Mouse (Mus musculus) kidney, embryonic 14.5 days (tissue): ENCODE measurements around the gene Tmem132c. TPM values are rescaled to one million over a fixed set of nuclear protein-coding genes. Genes with fewer than 3 reads are reported as not detected.

Experiments
- ATAC-seq: fragments of 200-750 bp; cut with Nextera tagmentation; 2 replicates; pipeline ENCODE4 v1.8.0; 2017; ENCODE audit warnings: moderate number of reproducible peaks, mild to moderate bottlenecking, moderate TSS enrichment, moderate library complexity; ENCODE audit not compliant: low FRiP score, low TSS enrichment
- H3K27ac ChIP-seq: fragments of 300-500 bp; sonication (generic); 2 replicates; pipeline ENCODE4 v1.5.1; 2014; ENCODE audit warnings: low read depth, mild to moderate bottlenecking, low read length, moderate library complexity, mixed read lengths
- H3K27me3 ChIP-seq: fragments of 300-500 bp; sonication (generic); 2 replicates; pipeline ENCODE4 v1.6.1; 2014; ENCODE audit warnings: mild to moderate bottlenecking, low read length; ENCODE audit not compliant: control insufficient read depth, insufficient read depth
- H3K36me3 ChIP-seq: fragments of 300-500 bp; sonication (generic); 2 replicates; pipeline ENCODE4 v1.6.1; 2014; ENCODE audit warnings: low read length, mixed read lengths; ENCODE audit not compliant: control insufficient read depth, insufficient read depth
- H3K4me1 ChIP-seq: fragments of 300-500 bp; sonication (generic); 2 replicates; pipeline ENCODE4 v1.6.1; 2014; ENCODE audit warnings: low read length, mixed read lengths; ENCODE audit not compliant: control insufficient read depth, insufficient read depth
- H3K4me2 ChIP-seq: fragments of 300-500 bp; sonication (generic); replicated peaks from 2 replicates; pipeline ENCODE4 v1.6.1; 2014; ENCODE audit warnings: low read depth, mild to moderate bottlenecking, low read length
- H3K4me3 ChIP-seq: fragments of 300-500 bp; sonication (generic); 2 replicates; pipeline ENCODE4 v1.5.1; 2014; ENCODE audit warnings: mild to moderate bottlenecking, low read length
- H3K9ac ChIP-seq: fragments of 300-500 bp; sonication (generic); 2 replicates; pipeline ENCODE4 v1.6.1; 2014; ENCODE audit warnings: low read depth, mild to moderate bottlenecking, low read length, moderate library complexity
- H3K9me3 ChIP-seq: fragments of 300-500 bp; sonication (generic); 2 replicates; pipeline ENCODE4 v1.6.1; 2016; ENCODE audit warnings: low read length; ENCODE audit not compliant: control insufficient read depth
- WGBS: fragments of 180-500 bp; shearing (Covaris S2); extraction: QIAGEN DNeasy Blood & Tissue Kit; methylation state at CpG from one replicate; pipeline ENCODE4 v1.1.7; 2014; 5-methylcytosine and 5-hydroxymethylcytosine counted together
- polyA plus RNA-seq: library from polyadenylated mRNA; unstranded; fragments of >200 nt; fragmentation: Nextera tagmentation; extraction: Ambion mirVana; gene quantifications from 2 replicates; pipeline ENCODE4 v1.2.1, GENCODE M21; 2014

The Tmem132c gene
- 0.71 and 0.77 TPM in 2 replicates for polyA plus RNA-seq

- H3K27me3 ChIP-seq, result peaks cover 54% of the 10 kb centered on the region
- H3K27ac ChIP-seq, result no peak within 1 kb of the TSS
These were observed at the start of gene Tmem132c for GRCm38 (mm10) chr5:127241136-127241924. Tmem132c (plus strand) TSS chr5:127241808.

GRCm38 (mm10) chr5:127191881-127192280, 49.7 kb upstream of the Tmem132c start:
- Histone ChIP-seq H3K27me3 (no peaks in the 10 kb centered on the region), H3K27ac (no peak overlapping the region), H3K36me3 (no peaks in the 10 kb centered on the region), H3K4me2 (no peak overlapping the region), H3K4me1 (no peaks in the 10 kb centered on the region), H3K4me3 (no peak overlapping the region), H3K9ac (no peak overlapping the region), H3K9me3 (peaks cover 5% of the 10 kb centered on the region; the same call in 1 of the 2 replicates)
- ATAC-seq, result no peak
- 21% methylated on average over 5 of the region's 5 CpGs for WGBS

More at GRCm38 (mm10) chr5:127241136-127241924, at the start of gene Tmem132c:
- Histone ChIP-seq H3K36me3 (no peaks in the 10 kb centered on the region), H3K9ac (peak within 1 kb of the TSS; percentile 37; the same call in 1 of the 2 replicates), H3K4me1 (peaks cover 21% of the 10 kb centered on the region), H3K4me3 (peak within 1 kb of the TSS; percentile 62), H3K9me3 (no peaks in the 10 kb centered on the region), H3K4me2 (peak within 1 kb of the TSS; percentile 94)
- under 1% methylated on average over 58 of the region's 58 CpGs for WGBS
- peak; percentile 94 for ATAC-seq

GRCm38 (mm10) chr5:127198850-127199249, 42.8 kb upstream of the Tmem132c start:
- no peak overlapping the region for H3K4me3 ChIP-seq
- 63% methylated on average over 4 of the region's 4 CpGs for WGBS
- H3K4me2 ChIP-seq, result no peak overlapping the region
- H3K36me3 ChIP-seq, result no peaks in the 10 kb centered on the region
- ATAC-seq, result no peak
- H3K27me3 ChIP-seq, result no peaks in the 10 kb centered on the region
- no peak overlapping the region for H3K27ac ChIP-seq
- no peaks in the 10 kb centered on the region for H3K9me3 ChIP-seq
- no peak overlapping the region for H3K9ac ChIP-seq
- no peaks in the 10 kb centered on the region for H3K4me1 ChIP-seq

GRCm38 (mm10) chr5:127204881-127205280, 36.7 kb upstream of the Tmem132c start:
- H3K4me3 ChIP-seq, result no peak overlapping the region
- no peak overlapping the region for H3K27ac ChIP-seq
- no peaks in the 10 kb centered on the region for H3K27me3 ChIP-seq
- H3K36me3 ChIP-seq, result no peaks in the 10 kb centered on the region
- 83% methylated on average over 8 of the region's 8 CpGs for WGBS
- ATAC-seq, result no peak
- no peaks in the 10 kb centered on the region; the same call in 1 of the 2 replicates for H3K9me3 ChIP-seq
- H3K4me1 ChIP-seq, result no peaks in the 10 kb centered on the region
- H3K9ac ChIP-seq, result no peak overlapping the region
- H3K4me2 ChIP-seq, result no peak overlapping the region

- Histone ChIP-seq H3K4me2 (no peak overlapping the region), H3K27ac (no peak overlapping the region), H3K4me1 (no peaks in the 10 kb centered on the region), H3K27me3 (no peaks in the 10 kb centered on the region), H3K9me3 (no peaks in the 10 kb centered on the region), H3K36me3 (no peaks in the 10 kb centered on the region), H3K4me3 (no peak overlapping the region), H3K9ac (no peak overlapping the region)
- no peak for ATAC-seq
- 72% methylated on average over 3 of the region's 3 CpGs for WGBS
These were observed 25.2 kb upstream of the Tmem132c start for GRCm38 (mm10) chr5:127216389-127216788.

GRCm38 (mm10) chr5:127217725-127218124, 23.9 kb upstream of the Tmem132c start:
- H3K9ac ChIP-seq, result no peak overlapping the region
- no peak for ATAC-seq
- H3K27ac ChIP-seq, result no peak overlapping the region
- H3K4me1 ChIP-seq, result no peaks in the 10 kb centered on the region
- H3K4me3 ChIP-seq, result no peak overlapping the region
- H3K36me3 ChIP-seq, result no peaks in the 10 kb centered on the region
- H3K9me3 ChIP-seq, result no peaks in the 10 kb centered on the region
- no peaks in the 10 kb centered on the region for H3K27me3 ChIP-seq
- 65% methylated on average over 6 of the region's 6 CpGs for WGBS
- H3K4me2 ChIP-seq, result no peak overlapping the region

GRCm38 (mm10) chr5:127227929-127228595, 13.5 kb upstream of the Tmem132c start:
- H3K27me3 ChIP-seq, result no peaks in the 10 kb centered on the region
- H3K4me2 ChIP-seq, result peak overlapping the region; percentile 39
- no peaks in the 10 kb centered on the region for H3K9me3 ChIP-seq
- H3K4me3 ChIP-seq, result peak overlapping the region; percentile 22
- 3% methylated on average over 14 of the region's 14 CpGs for WGBS
- no peak overlapping the region for H3K9ac ChIP-seq
- H3K27ac ChIP-seq, result no peak overlapping the region
- no peaks in the 10 kb centered on the region for H3K36me3 ChIP-seq
- peaks cover 5% of the 10 kb centered on the region; the same call in 1 of the 2 replicates for H3K4me1 ChIP-seq
- no peak for ATAC-seq

- no peaks in the 10 kb centered on the region for H3K36me3 ChIP-seq
- 0 out of 2 replicates have a peak, but pooled peaks have one; percentile 13 for ATAC-seq
- H3K4me3 ChIP-seq, result no peak overlapping the region
- no peaks in the 10 kb centered on the region for H3K4me1 ChIP-seq
- H3K4me2 ChIP-seq, result no peak overlapping the region
- H3K27me3 ChIP-seq, result peaks cover 7% of the 10 kb centered on the region; the same call in 1 of the 2 replicates
- H3K27ac ChIP-seq, result no peak overlapping the region
- WGBS, result 6% methylated on average over 7 of the region's 7 CpGs
- H3K9ac ChIP-seq, result no peak overlapping the region
- H3K9me3 ChIP-seq, result no peaks in the 10 kb centered on the region
These were observed 6.9 kb upstream of the Tmem132c start for GRCm38 (mm10) chr5:127234715-127235114.

- no peak overlapping the region for H3K4me3 ChIP-seq
- no peaks in the 10 kb centered on the region for H3K4me1 ChIP-seq
- no peaks in the 10 kb centered on the region for H3K9me3 ChIP-seq
- ATAC-seq, result peak; percentile 67
- H3K36me3 ChIP-seq, result no peaks in the 10 kb centered on the region
- peak overlapping the region; percentile 11; the same call in 1 of the 2 replicates for H3K4me2 ChIP-seq
- WGBS, result 5% methylated on average over 11 of the region's 11 CpGs
- H3K27me3 ChIP-seq, result peaks cover 12% of the 10 kb centered on the region
- H3K27ac ChIP-seq, result no peak overlapping the region
- H3K9ac ChIP-seq, result no peak overlapping the region
These were observed 6.4 kb upstream of the Tmem132c start for GRCm38 (mm10) chr5:127235203-127235602.
